Mouse (Mus musculus) liver, postnatal 0 days (tissue): ENCODE results near the gene Shoc2. TPM values are rescaled to one million over a fixed set of nuclear protein-coding genes. Genes with fewer than 3 reads are reported as not detected.
A peak's percentile ranks its signal among the peaks of the same experiment; 100 is the strongest.

Experiments used
- ATAC-seq: fragments of 200-750 bp; cut with Nextera tagmentation; 2 replicates; pipeline ENCODE4 v1.8.0; 2017; ENCODE audit warnings: mild to moderate bottlenecking, moderate library complexity
- DNase-seq: peaks from one replicate; pipeline ENCODE4 v3.0.0-alpha.2; 2016
- H3K27ac ChIP-seq: fragments of 300-500 bp; sonication (generic); 2 replicates; pipeline ENCODE4 v1.5.1; 2014; ENCODE audit warnings: antibody characterized with exemption, moderate library complexity, mild to moderate bottlenecking, low read depth
- H3K27me3 ChIP-seq: fragments of 300-500 bp; sonication (generic); 2 replicates; pipeline ENCODE4 v1.6.1; 2014; ENCODE audit warnings: low read length, control low read depth, mixed read lengths; ENCODE audit not compliant: insufficient read depth
- H3K36me3 ChIP-seq: fragments of 300-500 bp; sonication (generic); replicated peaks from 2 replicates; pipeline ENCODE4 v1.6.1; 2014; ENCODE audit warnings: mild to moderate bottlenecking, control low read depth, low read length, moderate library complexity, mixed read lengths; ENCODE audit not compliant: insufficient read depth
- H3K4me1 ChIP-seq: fragments of 300-500 bp; sonication (generic); 2 replicates; pipeline ENCODE4 v1.6.1; 2014; ENCODE audit warnings: antibody characterized with exemption, mild to moderate bottlenecking, control low read depth; ENCODE audit not compliant: insufficient read depth
- H3K4me2 ChIP-seq: fragments of 300-500 bp; sonication (generic); 2 replicates; pipeline ENCODE4 v1.6.1; 2014; ENCODE audit warnings: low read depth, mild to moderate bottlenecking, low read length, moderate library complexity, mixed read lengths
- H3K4me3 ChIP-seq: fragments of 300-500 bp; sonication (generic); 2 replicates; pipeline ENCODE4 v1.5.1; 2014; ENCODE audit warnings: low read depth, low read length
- H3K9ac ChIP-seq: fragments of 300-500 bp; sonication (generic); replicated peaks from 2 replicates; pipeline ENCODE4 v1.6.1; 2014; ENCODE audit warnings: mild to moderate bottlenecking, moderate library complexity
- H3K9me3 ChIP-seq: fragments of 300-500 bp; sonication (generic); 2 replicates; pipeline ENCODE4 v1.6.1; 2016; ENCODE audit warnings: mild to moderate bottlenecking, control low read depth, low read length, mixed read lengths
- CTCF ChIP-seq: sonication (generic); IDR thresholded peaks from 2 replicates; pipeline ENCODE4 v1.5.1; 2016; ENCODE audit warnings: antibody characterized with exemption, low read depth
- EP300 ChIP-seq: IDR thresholded peaks from 2 replicates; pipeline ENCODE4 v1.6.1; 2016; ENCODE audit warnings: antibody characterized with exemption, low read depth, mild to moderate bottlenecking
- WGBS: fragments of 180-500 bp; shearing (Covaris S2); extraction: QIAGEN DNeasy Blood & Tissue Kit; methylation state at CpG from one replicate; pipeline ENCODE4 v1.1.7; 2014; ENCODE audit not compliant: insufficient replicate concordance; 5-methylcytosine and 5-hydroxymethylcytosine counted together
- polyA plus RNA-seq: library from polyadenylated mRNA; unstranded; fragments of >200 nt; fragmentation: Nextera tagmentation; extraction: Ambion mirVana; gene quantifications from 2 replicates; pipeline ENCODE4 v1.2.1, GENCODE M21; 2015

The Shoc2 gene
- polyA plus RNA-seq, 1 experiment from 2014 or later = 13.7 TPM

DNA sequence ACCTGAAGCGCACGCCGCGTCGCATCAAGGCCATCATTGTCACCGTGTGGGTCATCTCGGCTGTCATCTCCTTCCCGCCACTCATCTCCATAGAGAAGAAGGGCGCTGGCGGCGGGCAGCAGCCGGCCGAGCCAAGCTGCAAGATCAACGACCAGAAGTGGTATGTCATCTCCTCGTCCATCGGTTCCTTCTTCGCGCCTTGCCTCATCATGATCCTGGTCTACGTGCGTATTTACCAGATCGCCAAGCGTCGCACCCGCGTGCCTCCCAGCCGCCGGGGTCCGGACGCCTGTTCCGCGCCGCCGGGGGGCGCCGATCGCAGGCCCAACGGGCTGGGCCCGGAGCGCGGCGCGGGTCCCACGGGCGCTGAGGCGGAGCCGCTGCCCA lies 102.6 kb downstream of the Shoc2 start:
- H3K27ac ChIP-seq = no peak overlapping the region
- H3K9me3 ChIP-seq = no peaks in the 10 kb centered on the region
- peak overlapping the region; percentile 55 for H3K4me3 ChIP-seq
- peaks cover 25% of the 10 kb centered on the region for H3K4me1 ChIP-seq
- peaks cover 66% of the 10 kb centered on the region for H3K27me3 ChIP-seq
- H3K9ac ChIP-seq = peak overlapping the region; percentile 44; the same call in 1 of the 2 replicates
- under 1% methylated on average over 45 of the region's 46 CpGs for WGBS
- peak overlapping the region; percentile 82 for H3K4me2 ChIP-seq
- TF ChIP-seq EP300 = no peak
- no peak for TF ChIP-seq CTCF
- ATAC-seq (no peak), DNase-seq (no peak)
- H3K36me3 ChIP-seq = no peaks in the 10 kb centered on the region

DNA sequence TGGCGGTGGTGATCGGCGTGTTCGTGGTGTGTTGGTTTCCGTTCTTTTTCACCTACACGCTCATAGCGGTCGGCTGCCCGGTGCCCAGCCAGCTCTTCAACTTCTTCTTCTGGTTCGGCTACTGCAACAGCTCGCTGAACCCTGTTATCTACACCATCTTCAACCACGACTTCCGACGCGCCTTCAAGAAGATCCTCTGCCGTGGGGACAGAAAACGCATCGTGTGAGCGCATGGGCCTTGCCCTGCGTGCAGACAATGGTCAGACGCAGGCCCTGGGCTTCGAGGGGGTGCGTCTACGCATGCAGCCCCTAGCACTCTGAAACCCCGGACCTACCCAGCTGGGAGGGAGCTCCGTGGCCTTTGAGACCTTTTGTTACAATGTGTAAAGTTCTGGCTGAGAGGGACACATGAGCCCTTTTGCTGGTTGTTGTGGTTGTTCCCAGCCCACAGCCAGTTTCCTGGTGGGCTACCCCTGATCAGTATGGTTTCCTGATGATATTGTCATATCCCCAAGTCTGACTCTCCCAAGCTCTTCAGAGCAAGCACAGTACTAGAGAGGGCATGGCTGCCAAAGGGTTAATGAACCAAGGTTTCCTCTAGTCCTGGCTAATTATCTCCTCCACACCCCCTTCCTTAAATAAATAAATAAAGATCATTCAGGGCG lies 103.4 kb downstream of the Shoc2 start:
- H3K4me3 ChIP-seq = peak overlapping the region; percentile 55
- H3K27me3 ChIP-seq = peaks cover 64% of the 10 kb centered on the region
- no peak overlapping the region; the same call in 1 of the 2 replicates for H3K9ac ChIP-seq
- no peaks in the 10 kb centered on the region for H3K9me3 ChIP-seq
- peaks cover 25% of the 10 kb centered on the region for H3K4me1 ChIP-seq
- WGBS = under 1% methylated on average over 27 of the region's 27 CpGs
- DNase-seq = peak; percentile 17
- H3K27ac ChIP-seq = no peak overlapping the region
- TF ChIP-seq CTCF (no peak), EP300 (no peak)
- ATAC-seq = no peak
- H3K36me3 ChIP-seq = no peaks in the 10 kb centered on the region
- H3K4me2 ChIP-seq = peak overlapping the region; percentile 82

DNA sequence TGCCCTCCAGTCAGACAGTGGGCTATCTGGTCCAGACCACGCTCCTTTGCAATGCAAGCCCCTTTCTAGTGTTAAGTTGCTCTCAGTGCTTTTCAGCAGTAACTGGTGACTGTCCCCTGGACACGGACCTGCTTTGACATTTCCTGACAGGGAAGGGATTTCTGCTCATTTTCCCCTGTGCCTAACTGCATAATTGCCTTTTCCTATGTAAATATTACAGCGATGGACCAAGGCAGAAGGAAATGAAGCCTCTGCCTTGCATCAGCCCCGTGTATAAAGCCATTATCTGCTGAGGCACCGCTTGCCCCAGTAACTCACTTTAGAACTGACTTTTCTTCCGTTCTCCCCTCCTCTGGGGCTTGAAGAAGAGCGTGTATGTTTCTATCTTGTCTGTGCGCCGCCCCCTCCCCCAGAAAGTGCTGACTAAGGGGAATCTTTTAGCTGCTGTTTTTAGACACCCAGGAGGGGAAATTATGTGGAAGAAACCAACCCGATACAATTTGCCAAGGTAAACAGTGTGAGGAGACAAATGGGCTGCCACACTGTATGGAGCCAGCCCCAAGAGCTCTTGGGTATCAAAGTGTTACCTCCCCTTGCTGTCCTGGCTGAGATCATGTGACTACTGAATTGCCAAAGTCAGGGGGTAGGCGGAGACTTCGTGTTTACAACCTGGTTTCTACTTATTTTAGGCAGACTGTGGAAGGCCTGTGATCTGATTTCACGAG lies 104.2 kb downstream of the Shoc2 start:
- Histone ChIP-seq H3K4me1 (peaks cover 25% of the 10 kb centered on the region), H3K9ac (no peak overlapping the region), H3K4me3 (no peak overlapping the region), H3K27ac (no peak overlapping the region), H3K36me3 (no peaks in the 10 kb centered on the region), H3K27me3 (peaks cover 59% of the 10 kb centered on the region), H3K9me3 (no peaks in the 10 kb centered on the region), H3K4me2 (peak overlapping the region; percentile 82)
- TF ChIP-seq EP300 = no peak
- no peak for TF ChIP-seq CTCF
- ATAC-seq (peak; percentile 53), DNase-seq (peak; percentile 35)
- WGBS = 5% methylated on average over 13 of the region's 13 CpGs

DNA sequence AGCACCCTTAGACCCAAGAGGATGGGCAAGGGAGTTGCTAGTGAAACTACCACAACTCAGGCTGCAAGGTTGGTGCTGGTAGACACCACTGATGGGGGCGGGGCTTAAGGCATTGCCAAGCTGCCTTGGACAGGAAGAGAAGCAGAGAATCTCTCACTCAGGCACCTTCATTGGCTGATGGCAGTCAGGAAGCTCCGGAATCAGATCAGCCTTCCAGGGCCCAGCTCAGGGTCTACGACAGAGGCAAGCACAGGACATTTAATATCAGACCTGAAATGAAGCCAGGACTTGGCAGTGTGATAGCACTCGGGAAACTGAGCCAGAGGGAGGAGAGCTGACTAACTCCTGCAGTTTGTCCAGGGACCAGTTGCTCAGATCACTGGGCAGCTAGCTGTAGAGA lies 107.5 kb downstream of the Shoc2 start:
- Histone ChIP-seq H3K4me2 (no peak overlapping the region), H3K9me3 (no peaks in the 10 kb centered on the region), H3K27me3 (peaks cover 27% of the 10 kb centered on the region), H3K27ac (no peak overlapping the region), H3K9ac (no peak overlapping the region), H3K4me3 (no peak overlapping the region), H3K36me3 (no peaks in the 10 kb centered on the region), H3K4me1 (peaks cover 5% of the 10 kb centered on the region)
- DNase-seq (no peak), ATAC-seq (no peak)
- TF ChIP-seq EP300 = no peak
- TF ChIP-seq CTCF = no peak
- WGBS = 56% methylated on average over 4 of the region's 4 CpGs

DNA sequence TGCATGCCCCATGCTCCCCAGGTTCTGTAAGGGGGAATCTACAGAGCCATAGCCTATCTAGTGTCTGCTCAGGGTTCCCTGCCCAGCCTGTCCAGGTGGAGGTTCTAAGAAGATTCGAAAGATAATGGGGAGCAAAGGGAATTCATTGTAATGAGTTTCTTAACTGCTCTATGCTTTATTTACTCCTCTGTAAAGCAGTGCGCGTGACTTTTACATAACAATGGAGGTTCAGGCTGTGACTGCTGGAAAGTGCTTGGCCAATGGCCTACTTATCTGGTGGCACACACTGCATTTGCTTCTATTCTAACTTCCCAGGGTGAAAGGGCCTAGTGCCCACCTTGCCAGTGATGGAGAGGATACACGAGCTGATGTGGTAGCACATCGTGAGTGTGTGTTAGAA lies 111.7 kb downstream of the Shoc2 start:
- WGBS = 68% methylated on average over 5 of the region's 5 CpGs
- Histone ChIP-seq H3K9ac (no peak overlapping the region), H3K4me2 (no peak overlapping the region), H3K9me3 (no peaks in the 10 kb centered on the region), H3K4me3 (no peak overlapping the region), H3K4me1 (no peaks in the 10 kb centered on the region), H3K27ac (no peak overlapping the region), H3K27me3 (0 out of 2 replicates have a peak, but pooled peaks cover 3% of the 10 kb centered on the region), H3K36me3 (no peaks in the 10 kb centered on the region)
- no peak for TF ChIP-seq EP300
- no peak for TF ChIP-seq CTCF
- no peak for DNase-seq
- no peak for ATAC-seq

DNA sequence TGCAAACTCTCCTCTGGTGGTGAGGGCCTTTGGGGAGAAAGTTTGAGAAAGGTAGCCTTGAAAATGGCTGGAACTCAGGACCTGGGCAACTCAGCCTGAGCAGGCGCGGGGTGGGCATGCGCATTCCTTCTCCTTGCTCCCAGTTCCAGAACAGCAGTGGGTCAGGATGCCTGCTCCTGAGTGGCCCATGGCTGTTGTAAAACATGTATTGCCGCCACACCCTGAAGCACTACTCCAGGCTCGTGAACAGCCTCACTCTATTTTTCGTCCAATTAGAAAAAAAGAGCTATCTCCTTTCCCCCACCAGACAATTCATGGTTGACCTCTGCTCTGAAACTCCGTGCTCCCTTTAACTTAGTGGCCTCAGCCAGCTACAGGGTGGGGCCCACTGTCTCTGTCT lies 124.3 kb downstream of the Shoc2 start:
- ATAC-seq = no peak
- Histone ChIP-seq H3K4me2 (no peak overlapping the region), H3K27ac (no peak overlapping the region), H3K36me3 (no peaks in the 10 kb centered on the region), H3K27me3 (no peaks in the 10 kb centered on the region), H3K9ac (no peak overlapping the region), H3K4me3 (no peak overlapping the region), H3K9me3 (no peaks in the 10 kb centered on the region), H3K4me1 (peaks cover 5% of the 10 kb centered on the region)
- DNase-seq = no peak
- no peak for TF ChIP-seq CTCF
- no peak for TF ChIP-seq EP300
- 74% methylated on average over 7 of the region's 7 CpGs for WGBS
